Mouse (Mus musculus) limb, embryonic 10.5 days (tissue): ENCODE results near the gene Atg7. TPM values are rescaled to one million over a fixed set of nuclear protein-coding genes. Genes with fewer than 3 reads are reported as not detected.
A peak's percentile ranks its signal among the peaks of the same experiment; 100 is the strongest.
"Not testable (repeated sequence)": the region's sequence is repeated elsewhere in the genome, so short reads cannot be mapped to it uniquely, and the experiment has no call there.

Experiments
- DNase-seq: peaks from one replicate; pipeline ENCODE4 v3.0.0-alpha.2; 2017; ENCODE audit warnings: low spot score
- H3K27ac ChIP-seq: fragments of 300-500 bp; sonication (generic); 2 replicates; pipeline ENCODE4 v1.5.1; 2016; ENCODE audit warnings: mild to moderate bottlenecking
- H3K27me3 ChIP-seq: fragments of 300-500 bp; sonication (generic); 2 replicates; pipeline ENCODE4 v1.6.1; 2016; ENCODE audit warnings: low read depth, mild to moderate bottlenecking; ENCODE audit not compliant: poor library complexity, severe bottlenecking
- H3K36me3 ChIP-seq: fragments of 300-500 bp; sonication (generic); 2 replicates; pipeline ENCODE4 v1.6.1; 2016; ENCODE audit warnings: mild to moderate bottlenecking, moderate library complexity
- H3K4me1 ChIP-seq: fragments of 300-500 bp; sonication (generic); 2 replicates; pipeline ENCODE4 v1.6.1; 2016
- H3K4me3 ChIP-seq: fragments of 300-500 bp; sonication (generic); 2 replicates; pipeline ENCODE4 v1.5.1; 2016; ENCODE audit warnings: mild to moderate bottlenecking, moderate library complexity
- H3K9me3 ChIP-seq: fragments of 300-500 bp; sonication (generic); replicated peaks from 2 replicates; pipeline ENCODE4 v1.6.1; 2016; ENCODE audit warnings: mild to moderate bottlenecking
- WGBS: fragments of 180-500 bp; shearing (Covaris S2); methylation state at CpG from one replicate; pipeline ENCODE4 v1.1.7; 2016; 5-methylcytosine and 5-hydroxymethylcytosine counted together
- polyA plus RNA-seq: library from polyadenylated mRNA; unstranded; fragments of >200 nt; fragmentation: Nextera tagmentation; extraction: Ambion mirVana; gene quantifications from 2 replicates; pipeline ENCODE4 v1.2.1, GENCODE M21; 2016

The Atg7 gene
- 19.4 and 21.0 TPM in 2 replicates for polyA plus RNA-seq

GRCm38 (mm10) chr6:114642601-114643528 lies at the start of gene Atg7:
Gene Atg7 (plus strand): TSS chr6:114643097.
- under 1% methylated on average over 38 of the region's 38 CpGs for WGBS
- H3K27ac ChIP-seq: peak within 1 kb of the TSS; percentile 71

GRCm38 (mm10) chr6:114614076-114614475 lies 28.8 kb upstream of the Atg7 start:
- not testable (repeated sequence) for H3K27me3 ChIP-seq, H3K27ac ChIP-seq, H3K9me3 ChIP-seq, H3K4me1 ChIP-seq, H3K36me3 ChIP-seq, H3K4me3 ChIP-seq, DNase-seq
- 6% methylated on average over 10 of the region's 17 CpGs for WGBS

More at GRCm38 (mm10) chr6:114642601-114643528, at the start of gene Atg7:
- Histone ChIP-seq H3K27me3 (no peaks in the 10 kb centered on the region), H3K36me3 (no peaks in the 10 kb centered on the region), H3K4me1 (peaks cover 7% of the 10 kb centered on the region), H3K4me3 (peak within 1 kb of the TSS; percentile 69), H3K9me3 (no peaks in the 10 kb centered on the region)
- peak; percentile 97 for DNase-seq

- not testable (repeated sequence) for H3K4me1 ChIP-seq, H3K9me3 ChIP-seq, H3K27ac ChIP-seq, DNase-seq, H3K4me3 ChIP-seq, H3K27me3 ChIP-seq, H3K36me3 ChIP-seq
- WGBS: no CpG with 5 or more reads among the region's 14 CpGs
Measured at GRCm38 (mm10) chr6:114633886-114634285, 9.0 kb upstream of the Atg7 start.

GRCm38 (mm10) chr6:114643716-114644115 lies 819 bp downstream of the Atg7 start:
- Histone ChIP-seq H3K27me3 (no peaks in the 10 kb centered on the region), H3K4me3 (peak overlapping the region; percentile 69), H3K36me3 (no peaks in the 10 kb centered on the region), H3K27ac (no peak overlapping the region), H3K4me1 (peaks cover 7% of the 10 kb centered on the region), H3K9me3 (no peaks in the 10 kb centered on the region)
- WGBS: 51% methylated on average over 8 of the region's 8 CpGs
- no peak for DNase-seq

GRCm38 (mm10) chr6:114644531-114644930 lies 1.6 kb downstream of the Atg7 start:
- Histone ChIP-seq H3K27ac (no peak overlapping the region), H3K9me3 (no peaks in the 10 kb centered on the region), H3K4me1 (peaks cover 7% of the 10 kb centered on the region), H3K27me3 (no peaks in the 10 kb centered on the region), H3K4me3 (no peak overlapping the region), H3K36me3 (no peaks in the 10 kb centered on the region)
- DNase-seq: no peak
- 92% methylated on average over 1 of the region's 1 CpGs for WGBS

- no peak for DNase-seq
- H3K4me3 ChIP-seq: no peak overlapping the region
- no peaks in the 10 kb centered on the region for H3K9me3 ChIP-seq
- no peaks in the 10 kb centered on the region for H3K36me3 ChIP-seq
- peaks cover 7% of the 10 kb centered on the region for H3K4me1 ChIP-seq
- no peaks in the 10 kb centered on the region for H3K27me3 ChIP-seq
- 91% methylated on average over 1 of the region's 1 CpGs for WGBS
- no peak overlapping the region for H3K27ac ChIP-seq
Measured at GRCm38 (mm10) chr6:114646201-114646600, 3.3 kb downstream of the Atg7 start.

- Histone ChIP-seq H3K27me3 (no peaks in the 10 kb centered on the region), H3K9me3 (no peaks in the 10 kb centered on the region), H3K4me3 (no peak overlapping the region), H3K27ac (no peak overlapping the region), H3K36me3 (no peaks in the 10 kb centered on the region), H3K4me1 (peaks cover 7% of the 10 kb centered on the region)
- DNase-seq: no peak
- WGBS: 93% methylated on average over 6 of the region's 6 CpGs
Measured at GRCm38 (mm10) chr6:114647011-114647410, 4.1 kb downstream of the Atg7 start.

- peaks cover 9% of the 10 kb centered on the region for H3K4me1 ChIP-seq
- H3K36me3 ChIP-seq: no peaks in the 10 kb centered on the region
- WGBS: 83% methylated on average over 4 of the region's 4 CpGs
- DNase-seq: no peak
- H3K27ac ChIP-seq: no peak overlapping the region
- H3K9me3 ChIP-seq: no peaks in the 10 kb centered on the region
- H3K4me3 ChIP-seq: no peak overlapping the region
- no peaks in the 10 kb centered on the region for H3K27me3 ChIP-seq
Measured at GRCm38 (mm10) chr6:114648352-114649030, 5.6 kb downstream of the Atg7 start.

GRCm38 (mm10) chr6:114652209-114652608 lies 9.3 kb downstream of the Atg7 start:
- WGBS: 78% methylated on average over 3 of the region's 3 CpGs
- no peaks in the 10 kb centered on the region for H3K9me3 ChIP-seq
- H3K27ac ChIP-seq: no peak overlapping the region
- H3K4me1 ChIP-seq: peaks cover 4% of the 10 kb centered on the region; the same call in 1 of the 2 replicates
- DNase-seq: no peak
- H3K36me3 ChIP-seq: no peaks in the 10 kb centered on the region
- H3K27me3 ChIP-seq: no peaks in the 10 kb centered on the region
- no peak overlapping the region for H3K4me3 ChIP-seq

GRCm38 (mm10) chr6:114656826-114657600 lies 14.1 kb downstream of the Atg7 start:
- H3K9me3 ChIP-seq: no peaks in the 10 kb centered on the region

GRCm38 (mm10) chr6:114657807-114658206 lies 14.9 kb downstream of the Atg7 start:
- no peak for DNase-seq
- H3K4me3 ChIP-seq: no peak overlapping the region
- WGBS: 88% methylated on average over 4 of the region's 4 CpGs

More at GRCm38 (mm10) chr6:114656826-114657600, 14.1 kb downstream of the Atg7 start:
- WGBS: 86% methylated on average over 7 of the region's 7 CpGs
- H3K4me3 ChIP-seq: no peak overlapping the region
- H3K27me3 ChIP-seq: no peaks in the 10 kb centered on the region
- H3K4me1 ChIP-seq: peaks cover 4% of the 10 kb centered on the region; the same call in 1 of the 2 replicates
- H3K27ac ChIP-seq: no peak overlapping the region
- DNase-seq: no peak
- H3K36me3 ChIP-seq: no peaks in the 10 kb centered on the region

GRCm38 (mm10) chr6:114659278-114659991 lies 16.5 kb downstream of the Atg7 start:
- no peak overlapping the region for H3K27ac ChIP-seq
- no peaks in the 10 kb centered on the region for H3K27me3 ChIP-seq
- no peak overlapping the region for H3K4me3 ChIP-seq
- 44% methylated on average over 4 of the region's 4 CpGs for WGBS
- H3K36me3 ChIP-seq: no peaks in the 10 kb centered on the region
- H3K4me1 ChIP-seq: no peaks in the 10 kb centered on the region
- no peaks in the 10 kb centered on the region for H3K9me3 ChIP-seq
- DNase-seq: no peak

More at GRCm38 (mm10) chr6:114657807-114658206, 14.9 kb downstream of the Atg7 start:
- H3K4me1 ChIP-seq: no peaks in the 10 kb centered on the region
- H3K27me3 ChIP-seq: no peaks in the 10 kb centered on the region
- H3K27ac ChIP-seq: no peak overlapping the region
- H3K36me3 ChIP-seq: no peaks in the 10 kb centered on the region
- H3K9me3 ChIP-seq: no peaks in the 10 kb centered on the region
